Mouse (Mus musculus) liver, embryonic 14.5 days (tissue): ENCODE data around the gene Mrpl45. TPM values are rescaled to one million over a fixed set of nuclear protein-coding genes. Genes with fewer than 3 reads are reported as not detected.
"Not testable (repeated sequence)": the region's sequence is repeated elsewhere in the genome, so short reads cannot be mapped to it uniquely, and the experiment has no call there.

Experiments used
- ATAC-seq: fragments of 200-750 bp; cut with Nextera tagmentation; 2 replicates; pipeline ENCODE4 v1.8.0; 2017; ENCODE audit warnings: moderate number of reproducible peaks, mild to moderate bottlenecking, moderate library complexity; ENCODE audit not compliant: insufficient read depth
- DNase-seq, 3 experiments: peaks; one replicate each; pipeline ENCODE4 v3.0.0-alpha.2; 2012 to 2013; ENCODE audit warnings: low read depth in 3 of 3, low spot score in 3 of 3
- H3K27ac ChIP-seq: fragments of 300-500 bp; sonication (generic); 2 replicates; pipeline ENCODE4 v1.5.1; 2014; ENCODE audit warnings: moderate library complexity, mild to moderate bottlenecking, control low read depth, inconsistent platforms
- H3K27me3 ChIP-seq: fragments of 300-500 bp; sonication (generic); 2 replicates; pipeline ENCODE4 v1.6.1; 2014; ENCODE audit warnings: mild to moderate bottlenecking, low read length, moderate library complexity; ENCODE audit not compliant: control insufficient read depth, insufficient read depth
- H3K36me3 ChIP-seq: fragments of 300-500 bp; sonication (generic); replicated peaks from 2 replicates; pipeline ENCODE4 v1.6.1; 2014; ENCODE audit warnings: low read depth; ENCODE audit not compliant: control insufficient read depth, insufficient read depth
- H3K4me1 ChIP-seq, 2 experiments: fragments of 200-500 bp in 1 of 2; fragments of 300-500 bp in 1 of 2; sonication (generic) in 1 of 2; replicated peaks; 2 replicates each; pipeline ENCODE4 v1.6.1; 2012 to 2014; ENCODE audit warnings: antibody characterized with exemption in 1 of 2, inconsistent platforms in 1 of 2, low read length in 1 of 2; ENCODE audit not compliant: control insufficient read depth in 2 of 2, insufficient read depth in 2 of 2
- H3K4me2 ChIP-seq: fragments of 300-500 bp; sonication (generic); 2 replicates; pipeline ENCODE4 v1.6.1; 2014; ENCODE audit warnings: low read depth, mild to moderate bottlenecking, control low read depth, moderate library complexity
- H3K4me3 ChIP-seq, 2 experiments: fragments of 200-500 bp in 1 of 2; fragments of 300-500 bp in 1 of 2; sonication (generic) in 1 of 2; 2 replicates each; pipeline ENCODE4 v1.5.1; 2012 to 2014; ENCODE audit warnings: low read depth in 2 of 2, low read length in 2 of 2, mild to moderate bottlenecking in 2 of 2, control low read depth in 1 of 2, inconsistent platforms in 1 of 2, moderate library complexity in 1 of 2; ENCODE audit not compliant: insufficient read depth in 1 of 2
- H3K9ac ChIP-seq: fragments of 300-500 bp; sonication (generic); replicated peaks from 2 replicates; pipeline ENCODE4 v1.6.1; 2014; ENCODE audit warnings: mild to moderate bottlenecking, control low read depth, moderate library complexity
- H3K9me3 ChIP-seq: fragments of 300-500 bp; sonication (generic); 2 replicates; pipeline ENCODE4 v1.6.1; 2016; ENCODE audit warnings: low read length, mixed read lengths; ENCODE audit not compliant: control insufficient read depth
- CTCF ChIP-seq: IDR thresholded peaks from 2 replicates; pipeline ENCODE4 v1.5.1; 2016; ENCODE audit warnings: antibody characterized with exemption, low read depth, control low read depth
- EP300 ChIP-seq: IDR thresholded peaks from 2 replicates; pipeline ENCODE4 v1.6.1; 2016; ENCODE audit warnings: antibody characterized with exemption, low read depth
- WGBS: fragments of 180-500 bp; shearing (Covaris S2); extraction: QIAGEN DNeasy Blood & Tissue Kit; methylation state at CpG from one replicate; pipeline ENCODE4 v1.1.7; 2014; ENCODE audit not compliant: insufficient replicate concordance; 5-methylcytosine and 5-hydroxymethylcytosine counted together
- polyA plus RNA-seq, 2 experiments: library from polyadenylated mRNA; depleted of rRNA in 1 of 2; stranded (reverse) in 1 of 2; unstranded in 1 of 2; fragments of >200 nt; fragmentation: Nextera tagmentation in 1 of 2; extraction: Ambion mirVana in 1 of 2; gene quantifications; 2 replicates each; pipeline versions ENCODE4 v1.2.1 to v1.2.3; 2012 to 2014

Gene Mrpl45
- polyA plus RNA-seq, 2 experiments = 13.1 to 22.8 TPM

DNA sequence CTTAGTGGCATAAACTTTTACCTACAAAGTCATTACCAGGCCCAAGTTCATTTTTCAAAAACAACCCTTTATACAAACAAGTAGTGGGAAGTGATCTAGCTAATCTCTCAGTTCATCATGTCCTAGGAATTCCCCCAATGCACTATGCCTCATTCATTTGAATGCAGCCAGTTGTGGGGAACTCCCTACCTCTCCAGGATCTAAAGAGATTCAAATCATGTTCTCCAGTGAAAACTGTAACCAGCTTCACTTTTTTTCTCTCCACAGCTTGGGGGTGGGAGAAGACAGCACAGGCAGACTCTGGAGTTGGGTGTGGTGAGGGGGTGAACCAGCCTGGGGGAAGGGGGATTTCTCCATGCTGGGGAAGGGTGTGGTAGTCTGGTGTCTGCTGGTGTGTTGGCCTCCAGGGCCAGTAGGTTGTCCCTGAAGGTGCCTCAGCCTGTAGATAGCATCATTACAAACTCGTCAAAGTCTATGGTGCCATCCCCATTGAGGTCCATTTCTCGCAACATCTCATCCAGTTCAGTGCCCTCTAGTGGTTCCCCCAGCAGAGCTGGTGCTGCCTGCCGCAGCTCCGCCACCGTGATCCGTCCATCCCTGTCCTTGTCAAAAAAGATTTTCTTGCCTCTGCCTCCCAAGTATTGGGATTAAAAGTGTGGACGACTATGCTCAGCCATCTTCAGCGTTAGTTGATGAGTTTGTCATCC is 6.5 kb downstream of the Mrpl45 start:
- H3K36me3 ChIP-seq = peaks cover 13% of the 10 kb centered on the region
- H3K4me3 ChIP-seq, H3K27me3 ChIP-seq, H3K4me1 ChIP-seq, H3K4me2 ChIP-seq, DNase-seq, H3K9ac ChIP-seq, ATAC-seq, H3K9me3 ChIP-seq, H3K27ac ChIP-seq: not testable (repeated sequence)
- 75% methylated on average over 8 of the region's 8 CpGs for WGBS
- TF ChIP-seq CTCF = 0 out of 2 replicates have a peak, but pooled peaks have one; percentile 11

DNA sequence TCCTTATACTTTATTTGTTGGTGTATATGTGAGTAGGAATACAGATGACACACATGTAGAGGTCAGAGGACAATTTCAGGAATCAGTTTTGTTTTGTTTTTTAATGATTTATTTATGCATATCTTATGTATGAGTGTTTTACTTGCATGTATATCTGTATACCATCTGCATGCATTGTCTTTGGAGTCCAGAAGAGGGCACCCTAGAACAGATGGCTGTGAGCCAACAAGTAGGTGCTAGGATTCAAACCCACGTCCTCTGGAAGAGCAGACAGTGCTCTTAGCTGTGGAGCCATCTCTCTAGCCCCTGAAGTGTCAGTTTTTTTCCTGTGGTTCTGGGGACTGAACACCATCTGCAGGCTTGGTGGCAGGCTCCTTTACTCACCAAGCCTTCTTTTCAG is 9.7 kb downstream of the Mrpl45 start:
- no peak for DNase-seq
- peak; percentile 63 for TF ChIP-seq CTCF
- TF ChIP-seq EP300 = no peak
- peaks cover 15% of the 10 kb centered on the region for H3K36me3 ChIP-seq
- H3K4me3 ChIP-seq = no peak overlapping the region
- no peak overlapping the region for H3K27ac ChIP-seq
- H3K9me3 ChIP-seq = no peaks in the 10 kb centered on the region
- 40% methylated on average over 1 of the region's 1 CpGs for WGBS
- no peaks in the 10 kb centered on the region for H3K4me1 ChIP-seq
- H3K27me3 ChIP-seq = no peaks in the 10 kb centered on the region
- ATAC-seq = no peak
- no peak overlapping the region for H3K9ac ChIP-seq
- no peak overlapping the region for H3K4me2 ChIP-seq

DNA sequence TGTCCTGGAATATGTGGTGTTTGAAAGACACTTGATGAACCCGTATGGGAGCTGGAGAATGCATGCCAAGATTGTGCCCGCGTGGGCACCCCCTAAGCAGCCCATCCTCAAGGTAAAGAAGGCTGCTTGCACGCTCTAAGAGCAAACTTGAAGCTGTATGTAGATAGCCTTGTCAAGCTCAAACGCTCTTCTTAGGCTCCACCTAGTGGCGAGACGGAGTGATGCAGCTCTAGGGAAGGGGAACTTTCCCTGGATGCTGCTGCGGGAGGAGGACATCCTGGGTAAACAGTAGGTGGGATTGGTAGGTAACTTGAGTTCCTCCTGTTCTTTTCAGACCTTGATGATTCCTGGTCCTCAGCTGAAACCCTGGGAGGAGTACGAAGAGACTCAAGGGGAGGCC is 12.6 kb downstream of the Mrpl45 start:
- ATAC-seq (no peak), DNase-seq (peak in 2 of 3 experiments; percentile 37 to 49)
- TF ChIP-seq EP300 (no peak), CTCF (peak; percentile 97)
- H3K9ac ChIP-seq = no peak overlapping the region
- no peak overlapping the region for H3K27ac ChIP-seq
- 22% methylated on average over 9 of the region's 9 CpGs for WGBS
- no peaks in the 10 kb centered on the region for H3K9me3 ChIP-seq
- H3K27me3 ChIP-seq = no peaks in the 10 kb centered on the region
- peaks cover 15% of the 10 kb centered on the region for H3K36me3 ChIP-seq
- no peak overlapping the region for H3K4me2 ChIP-seq
- H3K4me3 ChIP-seq = no peak overlapping the region
- peaks cover 0 to 3% of the 10 kb centered on the region in 2 experiments; a peak in 1 of 4 replicates for H3K4me1 ChIP-seq

DNA sequence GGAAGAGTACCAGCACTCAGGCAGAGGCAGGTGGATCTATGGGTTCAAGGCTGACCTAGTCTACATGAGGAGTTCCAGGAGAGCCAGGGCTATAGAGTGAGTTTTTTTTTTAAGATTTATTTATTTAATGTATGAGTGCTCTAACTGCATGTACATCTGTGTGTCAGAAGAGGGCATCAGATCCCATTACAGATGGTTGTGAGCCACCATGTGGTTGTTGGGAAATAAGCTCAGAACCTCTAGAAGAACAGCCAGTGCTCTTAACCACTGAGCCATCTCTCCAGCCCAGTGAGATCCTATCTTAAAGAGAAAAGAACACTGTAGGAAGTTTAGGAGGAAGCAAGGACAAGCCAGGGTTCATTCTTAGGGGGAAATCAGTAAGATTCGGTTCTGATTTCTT is 14.8 kb downstream of the Mrpl45 start:
- Histone ChIP-seq H3K4me2 (no peak overlapping the region), H3K4me3 (no peak overlapping the region), H3K36me3 (peaks cover 12% of the 10 kb centered on the region), H3K9me3 (no peaks in the 10 kb centered on the region), H3K4me1 (peaks cover 0 to 5% of the 10 kb centered on the region in 2 experiments; a peak in 1 of 4 replicates), H3K27me3 (no peaks in the 10 kb centered on the region), H3K9ac (no peak overlapping the region), H3K27ac (no peak overlapping the region)
- ATAC-seq (no peak), DNase-seq (no peak)
- WGBS = 53% methylated on average over 1 of the region's 1 CpGs
- no peak for TF ChIP-seq CTCF
- no peak for TF ChIP-seq EP300

DNA sequence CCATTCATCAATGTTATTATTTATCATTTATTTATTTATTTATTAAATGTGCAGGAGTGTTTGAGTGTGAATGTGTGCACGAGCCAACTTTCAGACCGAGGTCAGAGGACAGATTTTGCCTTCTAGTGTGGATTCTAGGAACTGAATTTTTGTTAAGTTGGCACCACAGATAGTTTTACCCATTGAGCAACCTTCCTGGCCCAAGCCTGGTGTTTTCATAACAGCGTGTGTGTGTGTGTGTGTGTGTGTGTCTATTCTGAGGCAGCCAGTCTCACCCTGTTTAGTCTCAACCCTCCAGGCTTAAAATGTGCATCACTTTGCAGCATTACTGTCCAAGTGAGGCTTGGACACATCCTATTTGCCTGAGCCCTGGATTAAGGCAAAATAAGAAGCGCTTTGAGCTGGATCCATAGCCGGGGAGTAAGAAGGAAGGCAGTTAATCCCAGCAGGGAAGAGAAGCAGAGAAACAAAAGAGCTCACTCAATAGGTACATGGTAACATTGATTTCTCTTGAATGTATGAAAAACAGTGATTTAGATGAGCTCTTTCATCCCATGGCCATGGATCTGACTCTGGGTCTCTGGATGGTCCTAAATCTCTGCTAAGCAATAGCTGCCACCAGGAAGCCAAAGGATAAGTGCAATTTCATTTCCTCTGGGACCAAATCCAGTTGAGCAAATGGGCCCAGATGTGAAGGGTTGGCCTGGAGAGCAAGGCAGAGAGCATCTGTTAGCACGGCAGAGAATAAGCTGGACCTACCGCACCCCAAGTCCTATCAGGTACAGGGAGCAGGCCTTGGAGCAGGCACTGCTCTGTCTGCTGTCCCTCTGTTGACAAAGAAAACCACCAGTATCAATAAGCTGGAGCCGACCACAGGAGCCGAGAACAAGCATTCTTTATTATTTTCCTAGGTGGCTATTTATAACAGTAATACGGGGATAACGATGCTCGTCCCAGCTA is 16.0 kb downstream of the Mrpl45 start:
- Histone ChIP-seq H3K9ac (no peak overlapping the region), H3K27ac (no peak overlapping the region), H3K4me1 (peaks cover 0 to 5% of the 10 kb centered on the region in 2 experiments; a peak in 1 of 4 replicates), H3K9me3 (no peaks in the 10 kb centered on the region), H3K36me3 (peaks cover 12% of the 10 kb centered on the region), H3K4me2 (no peak overlapping the region), H3K4me3 (no peak overlapping the region), H3K27me3 (peaks cover 4% of the 10 kb centered on the region; the same call in 1 of the 2 replicates)
- DNase-seq (no peak), ATAC-seq (no peak)
- TF ChIP-seq EP300 = no peak
- no peak for TF ChIP-seq CTCF
- WGBS = 74% methylated on average over 12 of the region's 12 CpGs
